ENCODE assay signal across 12 mouse cellular contexts in genomic region chr12:13293421-13293881, GRCm38 (mm10). TPM values are rescaled to one million over a fixed set of nuclear protein-coding genes. Genes with fewer than 3 reads are reported as not detected.
DNase-seq lines count a peak whose midpoint lies in the region; ATAC-seq and TF ChIP-seq lines count a peak whose summit lies in the region.
"Had no signal": no experiment of that assay in that cellular context is flagged by ENCODE, and none has a peak within 500 bp of the region (broad histone marks: within the 10 kb centered on the region; RNA-seq: fewer than 3 reads in every experiment).

No protein-coding gene starts in this region.

- WGBS in hindbrain, embryonic 12.5 days = 67% methylated on average over 3 of the region's 3 CpGs
- 55% methylated on average over 3 of the region's 3 CpGs for WGBS in neural tube, embryonic 13.5 days

- H3K27ac ChIP-seq in left cerebral cortex, adult 2 months = no peak overlapping the region
- H3K27ac ChIP-seq in hindbrain, embryonic 12.5 days = no peak overlapping the region
- H3K27ac ChIP-seq in neural tube, embryonic 13.5 days (replicated peaks) = no peak overlapping the region
- H3K27ac ChIP-seq: limb, embryonic 15.5 days had no signal

- intact Hi-C loops in left cerebral cortex, adult 2 months (cut with DNase I) = no loop called here
- intact Hi-C loops in left cerebral cortex, postnatal 36 days (cut with DNase I) = no loop called here

- H3K4me1 ChIP-seq in hindbrain, embryonic 12.5 days = no peaks in the 10 kb centered on the region
- H3K4me1 ChIP-seq in neural tube, embryonic 13.5 days (replicated peaks) = no peaks in the 10 kb centered on the region; the same call in 1 of the 2 replicates
- H3K4me1 ChIP-seq: limb, embryonic 15.5 days had no signal

- peak; percentile 26; the same call in 1 of the 2 replicates for ATAC-seq in hindbrain, embryonic 12.5 days (ENCODE audit: low FRiP score)
- 0 out of 2 replicates have a peak, but pooled peaks have one; percentile 47 for ATAC-seq in neural tube, embryonic 13.5 days (ENCODE audit: low read depth)

- peak; percentile 37 for DNase-seq in embryo, embryonic 10.5 days (ENCODE audit: low spot score)
- DNase-seq in embryo, embryonic 9.5 days (ENCODE audit: extremely low spot score) = no peak
- DNase-seq in left cerebral cortex, adult 2 months (ENCODE audit: extremely low spot score in 1 of 2, low spot score in 2 of 2) = no peak
- no peak for DNase-seq in left cerebral cortex, postnatal 36 days (ENCODE audit: low spot score in 2 of 2)
- no peak for DNase-seq in right cerebral cortex, postnatal 36 days (ENCODE audit: low spot score in 2 of 2)
- DNase-seq in urinary bladder, postnatal 4 days (ENCODE audit: low spot score in 2 of 2) = no peak
- DNase-seq: cerebellum, adult 9-11 months; gastrocnemius, postnatal 14 days; kidney, adult 8-10 months had no signal

- no peak overlapping the region for H3K4me2 ChIP-seq in hindbrain, embryonic 12.5 days (replicated peaks)
- no peak overlapping the region for H3K4me2 ChIP-seq in neural tube, embryonic 13.5 days
- H3K4me2 ChIP-seq: limb, embryonic 15.5 days had no signal

- no peak overlapping the region for H3K4me3 ChIP-seq in left cerebral cortex, adult 2 months
- no peak overlapping the region for H3K4me3 ChIP-seq in hindbrain, embryonic 12.5 days
- H3K4me3 ChIP-seq in neural tube, embryonic 13.5 days = no peak overlapping the region
- H3K4me3 ChIP-seq: limb, embryonic 15.5 days had no signal

- no peaks in the 10 kb centered on the region for H3K9me3 ChIP-seq in hindbrain, embryonic 12.5 days (replicated peaks)
- H3K9me3 ChIP-seq in neural tube, embryonic 13.5 days = no peaks in the 10 kb centered on the region
- H3K9me3 ChIP-seq: limb, embryonic 15.5 days had no signal

- H3K9ac ChIP-seq in hindbrain, embryonic 12.5 days = no peak overlapping the region
- no peak overlapping the region for H3K9ac ChIP-seq in neural tube, embryonic 13.5 days
- H3K9ac ChIP-seq: limb, embryonic 15.5 days had no signal

- TF ChIP-seq CTCF in left cerebral cortex, adult 2 months (IDR thresholded peaks at IDR 0.05) = peak; percentile 64

- H3K27me3 ChIP-seq in hindbrain, embryonic 12.5 days = no peaks in the 10 kb centered on the region
- no peaks in the 10 kb centered on the region for H3K27me3 ChIP-seq in neural tube, embryonic 13.5 days
- H3K27me3 ChIP-seq: limb, embryonic 15.5 days had no signal

- H3K36me3 ChIP-seq in hindbrain, embryonic 12.5 days = peaks cover 16% of the 10 kb centered on the region; the same call in 1 of the 2 replicates
- H3K36me3 ChIP-seq in neural tube, embryonic 13.5 days = peaks cover 17% of the 10 kb centered on the region

RNA-seq across cellular contexts. Expression of gene Nbas, which starts 24.5 kb away (rescaled TPM):
- 10 to 100 TPM; 33.3 to 33.9 TPM for total RNA-seq in left cerebral cortex, adult 2 months (2021)
- 10 to 100 TPM; 31.3 to 33.6 TPM for total RNA-seq in left cerebral cortex, postnatal 36 days (2021)
- polyA plus RNA-seq in hindbrain, embryonic 12.5 days (2016; fragmentation: Nextera tagmentation; extraction: Ambion mirVana) = 18.0 and 19.1 TPM in 2 replicates
- 14.7 and 15.1 TPM in 2 replicates for polyA plus RNA-seq in neural tube, embryonic 13.5 days (2015; fragmentation: Nextera tagmentation; extraction: Ambion mirVana)

RNA-seq across cellular contexts. Expression of gene Ddx1, which starts 44.4 kb away (rescaled TPM):
- total RNA-seq in left cerebral cortex, adult 2 months (2021) = 100 to 1,000 TPM; 114 to 129 TPM
- 100 to 1,000 TPM; 112 to 127 TPM for total RNA-seq in left cerebral cortex, postnatal 36 days (2021)
- polyA plus RNA-seq in hindbrain, embryonic 12.5 days (2016; fragmentation: Nextera tagmentation; extraction: Ambion mirVana) = 142 TPM in 2 replicates
- polyA plus RNA-seq in neural tube, embryonic 13.5 days (2015; fragmentation: Nextera tagmentation; extraction: Ambion mirVana) = 116 and 123 TPM in 2 replicates
